Mouse (Mus musculus): ENCODE results near the gene Olfr374.
"Not testable (repeated sequence)": the region's sequence is repeated elsewhere in the genome, so short reads cannot be mapped to it uniquely, and the experiment has no call there.

Gene Olfr374

DNA sequence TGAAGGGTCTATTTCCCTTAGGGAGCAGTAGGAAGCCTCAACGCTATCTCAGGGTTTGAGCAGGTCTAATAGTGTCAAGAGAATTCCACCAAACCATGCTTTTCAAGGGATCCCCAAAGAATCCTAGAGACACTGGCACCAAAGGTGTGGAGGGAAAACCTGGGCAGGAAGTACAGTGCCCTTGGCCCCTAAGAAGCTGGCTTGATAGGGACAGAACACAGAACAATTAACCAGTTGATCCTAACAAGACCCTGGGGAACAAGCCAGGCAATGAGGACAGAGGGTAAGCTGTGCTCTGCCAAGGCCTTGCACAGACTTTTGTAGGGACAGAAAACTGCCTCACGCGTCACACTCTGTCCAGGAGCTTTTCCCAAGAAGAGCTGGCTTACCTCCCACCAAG is at the start of gene Olfr374:
Gene Olfr374, plus strand, starts transcription at position 301 of the 400 bp plus-strand sequence.
- no peak for DNase-seq (ENCODE audit: low read depth, low spot score)

DNA sequence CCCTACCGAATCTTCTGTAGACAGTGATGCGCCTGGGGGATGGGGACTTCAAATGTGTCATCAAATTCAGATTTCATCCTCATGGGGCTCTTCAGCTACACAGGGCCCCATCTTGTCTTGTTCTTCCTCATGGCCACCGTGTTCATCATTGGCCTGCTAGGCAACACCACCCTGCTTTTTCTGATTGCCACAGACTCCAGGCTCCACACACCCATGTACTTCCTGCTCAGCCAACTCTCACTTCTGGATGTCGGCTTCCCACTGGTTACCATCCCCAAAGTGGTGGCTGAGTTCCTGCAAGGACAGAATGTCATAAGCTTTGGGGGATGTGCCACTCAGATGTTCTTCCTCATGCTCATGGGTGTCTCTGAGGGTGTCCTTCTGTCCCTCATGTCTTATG is 49.2 kb upstream of the Olfr374 start:
- DNase-seq (ENCODE audit: low read depth, low spot score) = not testable (repeated sequence)

DNA sequence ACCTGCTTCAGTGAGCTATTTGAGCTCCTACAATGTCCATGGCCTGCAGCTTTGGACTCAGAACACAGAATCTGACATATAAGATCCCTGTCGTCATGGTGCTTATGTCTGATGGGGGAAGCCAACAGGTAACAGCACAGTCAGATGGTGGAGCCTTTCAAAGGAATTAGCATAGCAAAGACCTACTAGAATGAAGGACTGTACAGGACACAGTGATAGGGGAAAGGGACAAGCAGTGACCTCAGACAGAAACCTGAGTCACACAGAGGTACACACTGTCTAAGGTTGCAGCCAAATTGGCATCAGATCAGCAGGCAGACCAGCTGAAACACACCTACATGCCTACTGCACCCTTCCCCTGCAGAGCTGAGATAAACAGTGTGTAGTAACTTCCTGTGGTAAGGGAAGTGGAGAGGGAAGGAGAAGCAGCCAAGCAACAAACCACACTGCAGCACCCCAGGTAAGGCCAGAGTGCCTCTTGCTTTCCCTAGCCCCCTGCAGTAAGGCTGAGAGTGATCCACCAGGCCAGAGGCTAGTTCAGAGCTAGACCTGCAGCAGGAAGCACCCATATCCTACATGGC is 39.9 kb upstream of the Olfr374 start:
- DNase-seq (ENCODE audit: low read depth, low spot score) = not testable (repeated sequence)

DNA sequence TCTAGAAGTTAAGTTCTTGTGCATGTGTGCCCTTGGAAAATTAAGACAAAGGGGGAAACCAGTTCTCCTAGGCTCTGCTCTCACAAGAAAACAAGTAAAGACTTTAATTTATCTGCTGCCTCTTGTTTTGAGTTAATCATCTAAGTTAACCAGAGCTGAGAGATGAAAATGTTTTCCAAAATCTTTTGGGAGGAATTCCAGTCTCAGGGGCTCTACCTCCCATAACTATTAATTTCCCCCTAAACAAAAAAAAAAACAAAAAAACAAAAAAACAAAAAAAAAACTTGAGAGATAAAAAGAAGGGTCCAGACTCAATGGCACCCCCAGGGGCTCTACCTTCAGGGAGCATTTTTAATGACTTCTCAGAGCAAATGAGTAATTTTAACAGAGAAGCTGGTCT is 24.0 kb upstream of the Olfr374 start, which contains the start of gene Olfr373:
Gene Olfr373, plus strand, starts transcription at position 301 of the 400 bp plus-strand sequence.
- not testable (repeated sequence) for DNase-seq (ENCODE audit: low read depth, low spot score)

DNA sequence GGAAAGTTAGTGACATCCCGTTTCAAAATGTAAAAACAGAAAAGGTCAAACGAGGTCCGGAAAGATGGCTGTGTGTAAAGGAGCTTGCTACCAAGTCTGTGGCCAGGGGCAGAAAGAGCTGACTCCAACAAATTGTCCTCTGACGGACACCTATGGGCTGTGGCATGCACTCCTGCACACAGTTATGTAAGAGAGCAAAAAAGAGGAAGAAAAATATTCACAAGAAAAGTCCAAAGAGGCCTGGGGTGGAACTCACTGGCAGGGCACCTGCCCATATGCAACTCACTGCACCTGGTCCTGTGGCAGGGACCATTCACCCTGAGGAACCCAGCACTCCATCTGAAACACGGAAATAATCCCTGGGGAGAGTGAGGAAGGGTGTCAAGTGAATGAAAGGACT is 22.1 kb upstream of the Olfr374 start:
- DNase-seq (ENCODE audit: low read depth, low spot score) = no peak

DNA sequence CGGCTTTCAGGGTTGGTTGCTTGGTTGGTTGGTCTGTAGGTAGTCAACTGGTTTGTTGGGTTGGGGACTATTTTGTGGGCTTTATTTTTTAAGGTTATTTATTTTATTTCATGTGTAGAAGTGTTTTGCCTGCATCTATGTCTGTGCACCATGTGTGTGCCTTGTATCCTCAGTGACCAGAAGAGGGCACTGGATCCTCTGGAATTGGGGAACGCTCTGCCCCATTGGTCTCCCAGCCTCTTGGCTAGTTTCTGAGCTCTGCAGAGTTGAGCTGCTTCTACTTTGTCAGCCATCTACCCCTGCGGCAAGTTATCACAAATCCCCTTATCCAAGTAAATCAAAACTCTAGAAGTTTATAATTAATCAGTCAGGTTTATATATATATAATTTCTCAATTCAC is 19.2 kb upstream of the Olfr374 start:
- not testable (repeated sequence) for DNase-seq (ENCODE audit: low read depth, low spot score)

DNA sequence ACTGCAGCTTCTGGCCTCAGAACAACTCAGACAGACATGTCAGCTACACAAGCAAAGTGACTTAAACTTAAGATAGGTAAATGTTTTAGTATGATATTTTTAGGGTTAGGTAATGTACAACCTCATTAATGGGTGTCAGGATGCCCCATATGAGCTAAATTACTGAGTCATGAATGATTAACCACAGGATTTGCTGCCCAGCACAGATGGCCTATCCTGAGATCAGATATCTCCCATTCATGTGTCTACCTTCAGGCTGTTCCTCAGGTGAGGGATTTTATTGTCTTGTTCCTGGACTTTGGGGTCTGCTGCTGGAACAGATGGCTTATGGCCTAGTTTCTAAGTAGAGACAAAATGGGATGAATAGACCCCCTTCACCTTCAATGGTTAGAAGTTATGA is 10.1 kb upstream of the Olfr374 start:
- not testable (repeated sequence) for DNase-seq (ENCODE audit: low read depth, low spot score)

DNA sequence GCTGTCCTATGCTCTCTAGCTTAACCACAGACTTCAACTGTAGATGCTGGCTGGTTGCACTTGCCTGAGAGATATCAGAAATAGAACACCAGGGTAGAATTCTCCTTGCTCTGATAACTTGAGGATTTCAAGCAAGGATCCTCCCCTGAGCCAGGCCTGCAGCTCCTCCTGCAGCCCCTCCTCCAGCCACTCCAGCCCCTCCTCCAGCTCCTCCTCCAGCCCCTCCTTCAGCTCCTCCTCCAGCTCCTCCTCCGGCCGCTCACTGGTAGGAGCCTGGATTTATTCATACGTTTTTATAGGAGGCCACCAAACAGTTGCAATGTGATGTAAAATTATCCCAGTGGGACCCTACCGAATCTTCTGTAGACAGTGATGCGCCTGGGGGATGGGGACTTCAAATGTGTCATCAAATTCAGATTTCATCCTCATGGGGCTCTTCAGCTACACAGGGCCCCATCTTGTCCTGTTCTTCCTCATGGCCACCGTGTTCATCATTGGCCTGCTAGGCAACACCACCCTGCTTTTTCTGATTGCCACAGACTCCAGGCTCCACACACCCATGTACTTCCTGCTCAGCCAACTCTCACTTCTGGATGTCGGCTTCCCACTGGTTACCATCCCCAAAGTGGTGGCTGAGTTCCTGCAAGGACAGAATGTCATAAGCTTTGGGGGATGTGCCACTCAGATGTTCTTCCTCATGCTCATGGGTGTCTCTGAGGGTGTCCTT is 7.3 kb upstream of the Olfr374 start:
- DNase-seq (ENCODE audit: low read depth, low spot score) = not testable (repeated sequence)

DNA sequence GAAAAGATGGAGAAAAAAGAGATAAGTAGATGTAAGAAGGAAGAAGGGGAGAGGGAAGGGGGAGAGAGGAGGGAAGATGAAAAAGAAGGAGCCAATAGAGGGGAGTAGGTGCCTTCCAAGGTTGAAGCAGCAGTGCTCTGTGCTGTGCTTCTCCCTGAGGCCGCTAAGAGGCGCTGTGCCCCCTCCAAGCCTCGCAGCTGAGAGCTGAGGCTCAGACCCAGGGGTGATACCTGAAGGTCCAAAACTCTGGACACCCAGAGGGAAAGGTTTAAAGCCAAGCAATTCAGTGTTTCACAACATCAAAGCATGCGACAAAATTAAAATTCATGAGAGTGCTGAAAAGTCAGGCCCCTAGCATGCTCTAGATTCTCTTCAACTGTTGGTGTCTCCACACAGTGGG is 1.7 kb upstream of the Olfr374 start:
- DNase-seq (ENCODE audit: low read depth, low spot score) = no peak

DNA sequence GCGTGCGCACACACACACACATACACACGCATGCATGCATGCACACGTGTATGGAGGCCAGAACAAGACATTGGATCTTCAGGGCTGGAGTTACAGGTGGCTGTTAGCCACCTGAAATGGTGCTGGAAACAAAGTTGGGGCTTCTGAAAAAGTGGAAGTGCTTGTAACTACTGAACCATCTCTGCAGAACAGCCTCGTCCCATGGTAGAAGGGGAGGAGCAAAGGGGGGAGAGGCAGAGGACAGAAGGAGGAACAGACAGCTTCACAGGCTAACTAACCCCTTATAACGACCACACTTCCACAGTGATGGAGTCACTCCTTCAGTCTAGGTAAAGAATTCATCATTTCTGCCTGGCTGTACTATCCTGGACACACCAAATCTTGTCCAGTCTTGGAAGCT is 4.0 kb downstream of the Olfr374 start:
- no peak for DNase-seq (ENCODE audit: low read depth, low spot score)

DNA sequence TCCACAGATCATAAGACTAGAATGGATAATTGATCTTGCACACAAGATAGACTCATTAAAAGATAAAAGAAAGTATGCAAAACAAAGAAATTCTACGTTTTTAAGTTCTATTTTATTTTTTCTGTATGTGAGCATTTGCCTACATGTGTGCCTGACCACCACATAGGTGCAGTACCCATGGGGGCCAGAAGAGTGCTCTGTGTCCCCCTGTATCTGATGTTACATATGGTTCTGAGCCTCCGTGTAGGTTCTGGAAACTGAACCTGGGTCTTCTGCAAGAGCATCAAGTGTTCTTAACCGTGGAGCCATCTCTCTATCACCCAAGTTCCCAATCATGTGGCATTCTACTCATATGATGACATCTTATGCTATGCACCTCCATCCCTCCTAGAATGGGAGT is 5.6 kb downstream of the Olfr374 start:
- DNase-seq (ENCODE audit: low read depth, low spot score) = no peak

DNA sequence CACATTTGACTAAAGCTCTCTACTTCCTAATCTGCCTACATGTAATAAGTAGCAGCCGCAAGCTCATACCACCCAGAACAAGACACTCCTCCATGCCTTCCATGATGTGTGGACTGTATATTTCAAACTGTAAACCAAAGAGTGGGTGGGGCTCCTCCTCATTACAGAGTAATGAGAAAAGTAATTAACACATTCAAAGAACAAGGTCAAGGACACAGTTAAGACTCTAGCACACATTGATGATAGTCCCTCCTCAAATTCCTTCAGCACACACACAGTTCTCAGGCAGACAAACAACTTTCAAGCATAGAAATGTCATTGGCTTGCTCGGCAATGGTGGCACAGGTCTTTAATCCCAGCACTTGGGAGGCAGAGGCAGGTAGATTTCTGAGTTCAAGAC is 8.4 kb downstream of the Olfr374 start:
- DNase-seq (ENCODE audit: low read depth, low spot score) = no peak

DNA sequence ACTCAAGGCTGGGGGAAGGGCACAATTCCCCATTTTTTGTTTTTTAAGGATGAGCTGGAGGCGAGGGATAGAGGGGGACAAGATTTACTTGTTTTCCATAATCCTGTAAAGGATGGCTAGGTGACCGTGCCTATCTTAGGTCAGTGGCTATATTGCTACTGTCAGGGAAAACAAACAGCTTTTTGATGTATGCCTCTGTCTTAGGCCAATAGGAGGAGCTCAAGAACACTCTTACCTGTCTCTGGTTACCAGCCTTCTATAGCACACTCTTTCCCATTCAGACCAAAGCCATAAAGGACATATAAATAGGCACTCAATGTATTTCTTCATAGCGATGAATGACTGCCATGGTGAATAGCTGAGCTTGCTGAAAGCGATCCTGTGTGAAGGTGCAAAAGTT is 11.8 kb downstream of the Olfr374 start:
- DNase-seq (ENCODE audit: low read depth, low spot score) = no peak

DNA sequence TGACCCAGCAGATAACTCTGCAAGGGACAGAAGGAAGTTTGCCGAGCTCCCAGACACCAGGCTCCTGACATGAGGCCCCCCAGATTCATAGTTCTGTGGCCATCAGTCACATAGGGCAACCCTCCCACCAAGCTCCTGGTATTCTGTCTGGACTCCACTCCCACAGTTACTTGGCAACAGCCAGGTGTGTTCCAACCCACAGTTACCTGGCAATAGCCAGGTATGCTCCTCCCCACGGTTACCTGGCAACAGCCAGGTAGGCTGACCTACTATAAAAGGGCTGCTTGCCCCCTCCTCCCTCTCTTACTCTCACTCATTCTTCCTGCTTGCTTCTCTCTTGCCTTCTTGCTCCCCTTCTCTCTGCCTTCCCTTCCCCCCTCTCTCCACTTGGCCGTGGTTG is 14.6 kb downstream of the Olfr374 start:
- DNase-seq (ENCODE audit: low read depth, low spot score) = not testable (repeated sequence)

DNA sequence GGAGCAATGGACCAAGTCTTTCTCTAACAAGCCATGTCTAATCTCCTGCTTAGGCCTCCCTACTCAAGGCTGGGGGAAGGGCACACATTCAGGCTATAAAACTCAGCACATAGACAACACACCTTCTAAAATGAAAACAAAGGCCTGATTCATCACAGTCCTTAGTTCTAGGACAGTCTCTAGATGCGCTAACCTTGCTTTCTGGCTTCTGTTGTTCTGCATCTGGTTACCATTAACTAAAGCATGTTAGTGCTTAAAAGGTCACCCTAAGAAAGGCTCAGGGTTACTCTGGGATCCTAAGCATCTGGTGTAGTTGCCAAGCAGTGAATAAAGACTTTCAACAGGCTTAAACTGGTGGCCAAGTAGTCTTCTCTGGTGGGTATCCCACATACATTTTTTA is 15.2 kb downstream of the Olfr374 start:
- DNase-seq (ENCODE audit: low read depth, low spot score) = no peak

DNA sequence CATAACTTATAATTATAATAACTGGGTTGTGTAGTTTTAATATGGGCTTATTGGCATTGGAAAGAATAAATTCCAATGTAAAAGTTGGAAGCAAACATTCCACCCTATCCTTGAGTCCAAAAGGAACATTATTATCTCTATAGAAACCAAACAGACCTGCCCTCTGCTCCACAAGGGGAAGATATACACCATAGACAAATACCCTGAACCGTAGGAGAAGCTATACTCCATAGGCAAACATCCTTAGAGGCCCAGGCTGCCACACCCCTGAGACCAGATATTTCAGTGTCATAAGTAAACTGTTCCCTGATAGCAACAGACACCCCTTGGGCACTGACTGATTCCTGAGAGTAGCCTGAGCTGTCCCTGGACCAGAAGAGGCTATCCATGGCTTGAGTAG is 21.0 kb downstream of the Olfr374 start:
- DNase-seq (ENCODE audit: low read depth, low spot score) = no peak

DNA sequence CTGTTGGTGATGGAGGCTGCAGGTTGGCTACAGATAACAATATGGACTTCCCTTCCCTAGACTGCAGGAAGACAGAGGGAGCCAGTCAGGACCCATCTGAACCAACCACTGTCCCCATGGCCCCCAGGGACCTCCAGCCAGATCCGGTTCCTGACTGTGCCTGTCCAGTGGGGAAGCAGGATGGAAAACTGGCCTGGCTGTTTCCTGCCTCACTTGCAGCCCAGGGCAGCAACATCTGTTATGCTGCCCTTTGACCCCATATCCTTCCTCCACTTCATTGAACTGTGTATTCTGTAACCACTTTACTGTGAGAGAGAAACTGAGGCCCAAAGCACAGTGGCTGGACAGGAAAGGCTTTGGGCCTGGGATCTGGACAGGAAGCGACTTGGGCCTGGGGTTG is 24.4 kb downstream of the Olfr374 start:
- DNase-seq (ENCODE audit: low read depth, low spot score) = peak; percentile 49

DNA sequence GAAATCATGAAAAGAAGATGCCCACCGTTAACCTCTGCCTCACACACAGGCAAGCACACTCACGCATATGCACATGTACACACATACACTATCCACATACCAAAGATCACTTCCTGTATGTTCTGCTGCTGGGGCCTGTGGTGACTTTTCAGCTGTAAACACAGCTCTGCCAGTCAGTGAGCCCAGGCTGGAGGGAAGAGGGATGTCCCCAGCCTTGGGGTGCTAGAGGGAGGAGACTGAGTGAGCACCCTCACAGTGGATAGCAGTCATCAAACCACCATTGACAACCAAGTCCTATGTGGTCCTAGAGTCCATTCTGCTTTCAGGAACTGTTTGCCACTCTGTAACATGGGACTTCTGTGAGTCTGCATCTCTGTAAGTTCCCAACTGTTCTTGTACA is 25.1 kb downstream of the Olfr374 start:
- no peak for DNase-seq (ENCODE audit: low read depth, low spot score)

DNA sequence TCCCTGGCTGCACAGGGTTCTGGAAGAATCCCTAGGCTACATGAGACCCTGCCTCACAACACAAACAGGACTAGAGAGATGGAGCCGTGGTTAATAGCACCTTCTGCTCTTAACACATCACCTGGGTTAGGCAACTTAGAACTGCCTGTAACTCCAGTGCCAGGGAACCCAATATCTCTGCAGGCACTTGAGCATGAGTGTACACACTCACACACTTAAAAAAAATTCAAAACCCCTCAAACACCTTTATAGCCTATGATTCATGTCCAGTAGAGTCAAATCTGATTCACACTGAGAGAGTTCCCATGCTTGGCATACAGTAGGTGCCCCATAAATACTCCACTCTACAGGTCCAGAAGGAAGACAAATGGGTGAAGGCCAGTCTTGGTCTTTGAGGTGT is 25.6 kb downstream of the Olfr374 start:
- DNase-seq (ENCODE audit: low read depth, low spot score) = no peak

DNA sequence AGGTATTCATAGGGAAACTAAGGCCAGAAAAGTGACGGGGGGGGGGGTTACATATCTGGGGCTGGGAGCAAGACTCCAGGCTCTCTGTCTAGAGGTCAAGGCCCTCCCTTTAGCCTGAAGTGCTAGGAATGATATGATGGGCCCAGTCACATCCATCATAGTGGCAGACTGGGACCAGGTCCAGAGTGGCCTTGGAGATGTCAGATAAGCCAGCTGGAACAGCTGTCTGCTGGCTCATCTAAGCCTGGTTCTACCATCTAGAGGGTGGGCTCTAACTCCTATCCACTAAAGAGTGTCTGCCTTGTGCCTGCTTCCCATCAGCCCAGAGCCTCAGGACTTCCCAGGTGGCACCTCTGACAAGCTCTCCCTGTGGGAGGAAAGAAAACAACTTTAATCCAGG is 26.1 kb downstream of the Olfr374 start:
- no peak for DNase-seq (ENCODE audit: low read depth, low spot score)

DNA sequence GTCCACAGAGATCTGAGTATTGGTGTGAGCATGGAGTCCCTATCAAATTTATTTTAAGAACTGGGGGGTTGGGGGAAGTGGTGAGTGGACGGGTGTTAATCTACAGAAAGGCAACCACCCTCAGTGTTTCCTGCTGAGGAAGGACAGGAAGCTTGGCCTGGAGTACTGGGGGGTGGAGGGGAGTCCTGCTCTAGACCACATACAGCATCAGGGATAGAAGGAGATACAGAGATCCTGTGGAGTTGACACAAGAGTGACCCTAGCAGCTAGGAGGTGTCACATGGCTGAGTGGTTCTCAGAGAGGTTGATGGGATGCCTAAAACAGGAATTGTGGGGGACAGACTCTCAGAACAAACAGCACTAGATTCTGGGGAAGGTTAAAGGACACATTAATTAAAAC is 26.7 kb downstream of the Olfr374 start:
- no peak for DNase-seq (ENCODE audit: low read depth, low spot score)

DNA sequence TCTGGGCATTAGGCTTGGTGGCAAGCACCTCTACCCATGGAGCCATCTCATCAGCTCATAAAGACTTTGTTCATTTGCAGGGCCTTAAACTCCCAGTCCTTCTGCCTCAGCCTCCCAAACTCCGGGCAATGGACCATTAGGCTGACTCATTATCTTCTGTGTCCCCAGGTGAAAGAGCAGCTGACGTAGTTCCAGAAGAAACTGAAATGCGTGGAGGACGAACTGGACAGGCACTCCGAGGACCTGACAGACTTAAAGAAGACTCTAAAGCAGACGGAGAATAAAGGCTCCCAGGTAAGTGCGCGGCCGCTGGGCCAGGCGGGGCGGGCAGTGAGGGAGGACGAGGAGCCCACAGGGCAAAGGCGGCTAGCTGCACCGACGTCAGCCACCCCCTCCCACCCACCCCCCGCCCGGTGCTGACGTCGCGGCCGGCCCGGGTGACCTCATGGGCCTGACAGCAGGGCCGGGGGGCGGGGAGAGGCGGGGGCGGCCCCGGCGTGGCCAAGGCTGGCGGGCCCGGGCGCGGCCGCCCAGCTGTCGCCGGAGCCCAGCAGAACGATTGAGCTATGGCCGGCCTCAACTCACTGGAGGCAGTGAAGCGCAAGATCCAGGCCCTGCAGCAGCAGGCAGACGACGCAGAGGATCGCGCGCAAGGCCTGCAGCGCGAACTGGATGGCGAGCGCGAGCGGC is 28.1 kb downstream of the Olfr374 start, which contains the start of gene Tpm4:
Gene Tpm4, plus strand, starts transcription at position 220 of the 690 bp plus-strand sequence.
- peak; percentile 81 for DNase-seq (ENCODE audit: low read depth, low spot score)
